Comparison of ENCODE assay signal across 30 mouse cellular contexts in genomic region chr13:29185545-29185944, GRCm38 (mm10).
DNase-seq lines count a peak whose midpoint lies in the region; ATAC-seq and TF ChIP-seq lines count a peak whose summit lies in the region.
"Had no signal": no experiment of that assay in that cellular context is flagged by ENCODE, and none has a peak within 500 bp of the region (broad histone marks: within the 10 kb centered on the region; RNA-seq: fewer than 3 reads in every experiment).

No protein-coding gene starts in this region.

- no peaks in the 10 kb centered on the region for H3K27me3 ChIP-seq in heart, embryonic 10.5 days (ENCODE audit: insufficient read depth, poor library complexity, severe bottlenecking)
- H3K27me3 ChIP-seq in heart, embryonic 15.5 days: no peaks in the 10 kb centered on the region
- no peaks in the 10 kb centered on the region for H3K27me3 ChIP-seq in heart, adult 2 months (ENCODE audit: control insufficient read depth, insufficient read depth, low read length)
- H3K27me3 ChIP-seq in lung, embryonic 14.5 days (ENCODE audit: insufficient read depth, low read length): no peaks in the 10 kb centered on the region
- no peaks in the 10 kb centered on the region for H3K27me3 ChIP-seq in forebrain, postnatal 0 days (ENCODE audit: insufficient read depth, low read length)
- H3K27me3 ChIP-seq: hindbrain, embryonic 15.5 days; limb, embryonic 13.5 days; liver, embryonic 12.5 days; midbrain, embryonic 13.5 days had no signal

- H3K4me1 ChIP-seq in heart, embryonic 10.5 days: peaks cover 33% of the 10 kb centered on the region
- peaks cover 26% of the 10 kb centered on the region for H3K4me1 ChIP-seq in heart, embryonic 15.5 days (replicated peaks)
- H3K4me1 ChIP-seq in heart, adult 2 months (ENCODE audit: control insufficient read depth, insufficient read depth, low read length): no peaks in the 10 kb centered on the region; the same call in 1 of the 2 replicates
- no peaks in the 10 kb centered on the region for H3K4me1 ChIP-seq in lung, embryonic 14.5 days (ENCODE audit: insufficient read depth)
- no peaks in the 10 kb centered on the region for H3K4me1 ChIP-seq in forebrain, postnatal 0 days (ENCODE audit: insufficient read depth)
- H3K4me1 ChIP-seq: hindbrain, embryonic 15.5 days; liver, embryonic 12.5 days; midbrain, embryonic 13.5 days had no signal

- ATAC-seq in heart, embryonic 15.5 days (replicated peaks; ENCODE audit: insufficient number of reproducible peaks, insufficient read depth, low FRiP score, low read depth): 0 out of 2 replicates have a peak, but pooled peaks have one; percentile 44
- 0 out of 2 replicates have a peak, but pooled peaks have one; percentile 44 for ATAC-seq in lung, embryonic 14.5 days (ENCODE audit: insufficient read depth)
- ATAC-seq in forebrain, postnatal 0 days: no peak
- ATAC-seq: CD4-positive, CD25-positive, alpha-beta regulatory T cell, adult 4 months; forebrain, embryonic 14.5 days; inflammation-experienced regulatory T-cells, adult 6 months; liver, embryonic 12.5 days; liver, postnatal 0 days; midbrain, embryonic 13.5 days had no signal

- no peak overlapping the region for H3K4me2 ChIP-seq in heart, embryonic 15.5 days
- no peak overlapping the region for H3K4me2 ChIP-seq in lung, embryonic 14.5 days
- no peak overlapping the region for H3K4me2 ChIP-seq in forebrain, postnatal 0 days (ENCODE audit: low read depth)
- H3K4me2 ChIP-seq: hindbrain, embryonic 15.5 days; limb, embryonic 13.5 days; liver, embryonic 12.5 days; midbrain, embryonic 13.5 days had no signal

- no peak for TF ChIP-seq EP300 in heart, adult 2 months (IDR thresholded peaks at IDR 0.05; ENCODE audit: insufficient read depth, low read depth, low read length)

- intact Hi-C loops in heart, adult 2 months (cut with DNase I): no loop called here

- TF ChIP-seq POLR2A in heart, adult 2 months (IDR thresholded peaks at IDR 0.05; ENCODE audit: insufficient read depth, low read depth, low read length): no peak

- WGBS in heart, embryonic 10.5 days: 34% methylated on average over 4 of the region's 4 CpGs
- WGBS in heart, embryonic 15.5 days: 34% methylated on average over 4 of the region's 4 CpGs
- WGBS in heart, adult 2 months: 45% methylated on average over 4 of the region's 4 CpGs
- 38% methylated on average over 4 of the region's 4 CpGs for WGBS in lung, embryonic 14.5 days
- WGBS in forebrain, postnatal 0 days: 64% methylated on average over 4 of the region's 4 CpGs

- H3K9me3 ChIP-seq in heart, embryonic 10.5 days: no peaks in the 10 kb centered on the region
- no peaks in the 10 kb centered on the region for H3K9me3 ChIP-seq in heart, embryonic 15.5 days (replicated peaks)
- no peaks in the 10 kb centered on the region for H3K9me3 ChIP-seq in lung, embryonic 14.5 days (ENCODE audit: low read depth, low read length)
- no peaks in the 10 kb centered on the region for H3K9me3 ChIP-seq in forebrain, postnatal 0 days (ENCODE audit: low read length)
- H3K9me3 ChIP-seq: hindbrain, embryonic 10.5 days; hindbrain, embryonic 15.5 days; limb, embryonic 13.5 days; liver, embryonic 12.5 days; midbrain, embryonic 13.5 days had no signal

- H3K79me2 ChIP-seq in heart, adult 2 months (replicated peaks; ENCODE audit: control insufficient read depth, insufficient read depth, low read length): no peaks in the 10 kb centered on the region

- H3K27ac ChIP-seq in heart, embryonic 10.5 days: peak overlapping the region; percentile 69
- H3K27ac ChIP-seq in heart, embryonic 15.5 days: peak overlapping the region; percentile 60
- H3K27ac ChIP-seq in heart, adult 2 months: no peak overlapping the region
- no peak overlapping the region for H3K27ac ChIP-seq in lung, embryonic 14.5 days (ENCODE audit: low read depth)
- no peak overlapping the region for H3K27ac ChIP-seq in forebrain, postnatal 0 days (ENCODE audit: low read depth, low read length)
- H3K27ac ChIP-seq: gastrocnemius, adult 2 months; hindbrain, embryonic 10.5 days; hindbrain, embryonic 15.5 days; layer of hippocampus, adult 2 months; left cerebral cortex, adult 2 months; limb, embryonic 13.5 days; liver, embryonic 12.5 days; midbrain, embryonic 13.5 days had no signal

- H3K36me3 ChIP-seq in heart, embryonic 10.5 days: no peaks in the 10 kb centered on the region
- H3K36me3 ChIP-seq in heart, embryonic 15.5 days: no peaks in the 10 kb centered on the region
- H3K36me3 ChIP-seq in heart, adult 2 months (ENCODE audit: control insufficient read depth, insufficient read depth, low read length): no peaks in the 10 kb centered on the region
- H3K36me3 ChIP-seq in lung, embryonic 14.5 days (ENCODE audit: insufficient read depth): no peaks in the 10 kb centered on the region
- no peaks in the 10 kb centered on the region for H3K36me3 ChIP-seq in forebrain, postnatal 0 days (ENCODE audit: insufficient read depth)
- H3K36me3 ChIP-seq: hindbrain, embryonic 10.5 days; hindbrain, embryonic 15.5 days; limb, embryonic 13.5 days; liver, embryonic 12.5 days; midbrain, embryonic 13.5 days had no signal

- no peak overlapping the region for H3K9ac ChIP-seq in heart, embryonic 15.5 days
- no peak overlapping the region for H3K9ac ChIP-seq in heart, adult 2 months (ENCODE audit: low read depth, low read length)
- no peak overlapping the region for H3K9ac ChIP-seq in lung, embryonic 14.5 days
- no peak overlapping the region for H3K9ac ChIP-seq in forebrain, postnatal 0 days
- H3K9ac ChIP-seq: hindbrain, embryonic 15.5 days; limb, embryonic 13.5 days; liver, embryonic 12.5 days; liver, postnatal 0 days; midbrain, embryonic 13.5 days had no signal

- peak; percentile 81 for DNase-seq in heart, embryonic 10.5 days (ENCODE audit: low spot score)
- no peak for DNase-seq in heart, postnatal 4 days
- DNase-seq in heart, adult 2 months: no peak
- DNase-seq in lung, embryonic 14.5 days: no peak
- no peak for DNase-seq in lung, postnatal 10 days
- peak; percentile 27 for DNase-seq in forelimb bud, embryonic 11.5 days (ENCODE audit: low read depth, low spot score)
- DNase-seq in forebrain, postnatal 0 days: no peak
- DNase-seq: adrenal gland, postnatal 14 days; cerebellum, adult 11 months; cerebellum, adult 9-10 months; cerebellum, postnatal 36 days; gastrocnemius, adult 2 months; gastrocnemius, postnatal 36 days; kidney, adult 11 months; kidney, postnatal 36 days; liver, postnatal 0 days; lung, postnatal 4 days; retina, postnatal 1 day; right cerebral cortex, postnatal 14 days had no signal

- no peak overlapping the region for H3K4me3 ChIP-seq in heart, embryonic 10.5 days
- no peak overlapping the region for H3K4me3 ChIP-seq in heart, embryonic 15.5 days
- H3K4me3 ChIP-seq in heart, adult 2 months: no peak overlapping the region
- H3K4me3 ChIP-seq in lung, embryonic 14.5 days (ENCODE audit: low read depth, low read length): no peak overlapping the region
- no peak overlapping the region for H3K4me3 ChIP-seq in forebrain, postnatal 0 days (ENCODE audit: low read depth, low read length)
- H3K4me3 ChIP-seq: gastrocnemius, adult 2 months; hindbrain, embryonic 10.5 days; hindbrain, embryonic 15.5 days; layer of hippocampus, adult 2 months; left cerebral cortex, adult 2 months; limb, embryonic 13.5 days; liver, embryonic 12.5 days; midbrain, embryonic 13.5 days had no signal

- no peak for TF ChIP-seq CTCF in heart, adult 2 months (IDR thresholded peaks at IDR 0.05)
- no peak for TF ChIP-seq CTCF in lung, embryonic 14.5 days (IDR thresholded peaks at IDR 0.05; ENCODE audit: low read depth)
- TF ChIP-seq CTCF in forebrain, postnatal 0 days (IDR thresholded peaks at IDR 0.05; ENCODE audit: low read depth): no peak

Comparison
In these comparisons a context has a peak if more than half of its experiments do, and no peak if none do; other contexts are left out.
1. DNase-seq: peak in heart, embryonic 10.5 days (single experiment) and forelimb bud, embryonic 11.5 days (single experiment); none in heart, postnatal 4 days (single experiment), heart, adult 2 months (0 of 2), lung, embryonic 14.5 days (single experiment), lung, postnatal 10 days (single experiment) and forebrain, postnatal 0 days (single experiment).
2. H3K27ac ChIP-seq: peak in heart, embryonic 10.5 days (single experiment) and heart, embryonic 15.5 days (single experiment); none in heart, adult 2 months (single experiment), lung, embryonic 14.5 days (single experiment) and forebrain, postnatal 0 days (single experiment).